Mouse (Mus musculus) splenic B cell, adult 2 months (primary cell): Measurements from ENCODE around the gene Gm21981.
A peak's percentile ranks its signal among the peaks of the same experiment; 100 is the strongest.
"Not testable (repeated sequence)": the region's sequence is repeated elsewhere in the genome, so short reads cannot be mapped to it uniquely, and the experiment has no call there.

Experiments
- DNase-seq: peaks from one replicate; pipeline ENCODE4 v3.0.0-alpha.2; 2011; ENCODE audit warnings: low read depth, low spot score
- H3K27me3 ChIP-seq: 2 replicates; pipeline ENCODE4 v1.6.1; 2012; ENCODE audit warnings: mild to moderate bottlenecking, low read length, moderate library complexity, mixed read lengths; ENCODE audit not compliant: control insufficient read depth, poor library complexity, insufficient read depth, severe bottlenecking
- H3K36me3 ChIP-seq: 2 replicates; pipeline ENCODE4 v1.6.1; 2012; ENCODE audit warnings: mild to moderate bottlenecking, low read length, moderate library complexity, mixed read lengths; ENCODE audit not compliant: control insufficient read depth, poor library complexity, insufficient read depth, severe bottlenecking

The Gm21981 gene

DNA sequence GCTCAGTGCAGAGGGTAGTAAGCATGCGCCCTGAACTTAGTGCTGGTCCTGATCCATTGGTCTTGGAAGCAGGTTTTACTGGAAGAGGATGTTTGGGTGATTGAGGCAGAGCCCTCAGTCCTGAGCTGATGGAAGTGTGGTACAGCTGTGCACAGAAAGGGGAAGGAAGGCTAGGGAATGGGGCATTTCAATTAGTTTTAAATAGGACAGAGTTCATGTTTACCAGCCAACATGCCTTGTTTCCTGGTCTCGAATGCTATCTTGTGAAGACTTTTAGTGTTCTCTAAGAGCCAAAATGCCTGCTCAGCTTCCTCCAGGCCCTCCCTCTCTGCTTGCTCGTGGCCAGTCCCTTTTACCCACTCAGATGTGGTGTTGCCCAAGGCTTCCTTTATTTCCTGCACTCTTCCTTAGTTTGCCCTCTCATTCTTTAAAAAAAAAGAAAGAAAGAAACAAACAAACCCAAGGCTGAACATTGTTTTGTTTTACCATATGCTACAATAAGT lies 35.5 kb downstream of the Gm21981 start:
- Histone ChIP-seq H3K27me3 (no peaks in the 10 kb centered on the region), H3K36me3 (no peaks in the 10 kb centered on the region)
- DNase-seq, result no peak

- DNase-seq, result no peak
- no peaks in the 10 kb centered on the region for H3K36me3 ChIP-seq
- no peaks in the 10 kb centered on the region for H3K27me3 ChIP-seq
These were observed 36.4 kb downstream of the Gm21981 start for GRCm38 (mm10) chr17:47657901-47658300.

GRCm38 (mm10) chr17:47655697-47656096 lies 38.6 kb downstream of the Gm21981 start:
- Histone ChIP-seq H3K36me3 (no peaks in the 10 kb centered on the region), H3K27me3 (no peaks in the 10 kb centered on the region)
- no peak for DNase-seq

GRCm38 (mm10) chr17:47654346-47654745 lies 39.9 kb downstream of the Gm21981 start:
- not testable (repeated sequence) for DNase-seq, H3K36me3 ChIP-seq, H3K27me3 ChIP-seq

GRCm38 (mm10) chr17:47651953-47652352 lies 42.3 kb downstream of the Gm21981 start:
- Histone ChIP-seq H3K36me3 (no peaks in the 10 kb centered on the region), H3K27me3 (no peaks in the 10 kb centered on the region)
- DNase-seq, result no peak

GRCm38 (mm10) chr17:47648966-47649365 lies 45.3 kb downstream of the Gm21981 start:
- Histone ChIP-seq H3K36me3 (no peaks in the 10 kb centered on the region), H3K27me3 (no peaks in the 10 kb centered on the region)
- no peak for DNase-seq

DNA sequence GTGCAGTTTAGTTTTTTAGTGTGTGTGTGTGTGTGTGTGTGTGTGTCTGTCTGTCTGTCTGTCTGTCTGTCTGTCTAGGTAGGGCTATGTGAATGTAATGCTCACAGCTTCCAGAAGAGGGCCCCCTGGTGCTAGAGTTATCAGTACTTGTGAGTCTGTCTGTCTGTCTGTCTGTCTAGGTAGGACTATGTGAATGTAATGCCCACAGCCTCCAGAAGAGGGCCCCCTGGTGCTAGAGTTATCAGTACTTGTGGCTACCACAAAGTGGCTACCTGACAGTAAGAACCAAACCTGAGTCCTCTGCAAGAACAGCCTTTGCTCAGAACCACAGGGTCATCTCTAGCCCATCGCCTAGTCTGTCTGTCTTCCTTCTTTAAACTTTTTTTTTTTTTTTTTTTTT lies 47.6 kb downstream of the Gm21981 start:
- H3K27me3 ChIP-seq, result no peaks in the 10 kb centered on the region
- peak; percentile 82 for DNase-seq
- H3K36me3 ChIP-seq, result no peaks in the 10 kb centered on the region

DNA sequence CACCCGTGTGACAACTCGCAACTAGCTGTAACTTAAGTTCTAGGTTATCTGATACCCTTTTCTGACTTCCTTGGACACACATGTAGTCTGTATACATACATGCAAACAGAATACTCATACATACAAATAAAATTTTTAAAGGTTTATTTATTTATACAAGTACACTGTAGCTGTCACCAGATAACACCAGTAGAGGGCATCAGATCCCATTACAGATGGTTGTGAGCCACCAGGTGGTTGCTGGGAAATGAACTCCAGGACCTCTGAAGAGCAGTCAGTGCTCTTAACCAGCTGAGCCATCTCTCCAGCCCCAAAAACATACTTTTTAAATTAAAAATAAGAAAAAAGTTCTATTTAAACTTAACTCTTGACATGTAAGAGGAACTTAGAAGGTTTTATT lies 51.3 kb downstream of the Gm21981 start:
- Histone ChIP-seq H3K36me3 (no peaks in the 10 kb centered on the region), H3K27me3 (no peaks in the 10 kb centered on the region)
- DNase-seq, result peak; percentile 20
